Mouse (Mus musculus): Measurements from ENCODE around the gene Parva. TPM values are rescaled to one million over a fixed set of nuclear protein-coding genes. Genes with fewer than 3 reads are reported as not detected.

Gene Parva
- 95.6 and 108 TPM in 2 replicates for polyA plus RNA-seq (2015; fragmentation: Nextera tagmentation; extraction: Ambion mirVana)

- Histone ChIP-seq H3K4me2 (replicated peaks) (peak within 1 kb of the TSS; percentile 73), H3K27ac (peak within 1 kb of the TSS; percentile 99), H3K4me3 (peak within 1 kb of the TSS; percentile 77), H3K27me3 (no peaks in the 10 kb centered on the region), H3K4me1 (peaks cover 22% of the 10 kb centered on the region), H3K36me3 (peaks cover 3% of the 10 kb centered on the region; the same call in 1 of the 2 replicates), H3K9me3 (peaks cover 3% of the 10 kb centered on the region; the same call in 1 of the 2 replicates), H3K9ac (peak within 1 kb of the TSS; percentile 93)
- 1% methylated on average over 47 of the region's 49 CpGs for WGBS
- peak; percentile 80 for ATAC-seq (ENCODE audit: low FRiP score, low read depth)
Measured at GRCm38 (mm10) chr7:112427357-112428157, at the start of gene Parva. Parva (plus strand) TSS chr7:112427505.

GRCm38 (mm10) chr7:112378056-112378455 lies 49.2 kb upstream of the Parva start:
- 89% methylated on average over 5 of the region's 5 CpGs for WGBS
- no peaks in the 10 kb centered on the region for H3K27me3 ChIP-seq
- H3K27ac ChIP-seq, result no peak overlapping the region
- no peak overlapping the region for H3K9ac ChIP-seq
- H3K4me1 ChIP-seq, result peaks cover 14% of the 10 kb centered on the region
- ATAC-seq (ENCODE audit: low FRiP score, low read depth), result no peak
- no peak overlapping the region for H3K4me2 ChIP-seq (replicated peaks)
- no peaks in the 10 kb centered on the region for H3K36me3 ChIP-seq
- no peaks in the 10 kb centered on the region for H3K9me3 ChIP-seq
- no peak overlapping the region for H3K4me3 ChIP-seq

DNA sequence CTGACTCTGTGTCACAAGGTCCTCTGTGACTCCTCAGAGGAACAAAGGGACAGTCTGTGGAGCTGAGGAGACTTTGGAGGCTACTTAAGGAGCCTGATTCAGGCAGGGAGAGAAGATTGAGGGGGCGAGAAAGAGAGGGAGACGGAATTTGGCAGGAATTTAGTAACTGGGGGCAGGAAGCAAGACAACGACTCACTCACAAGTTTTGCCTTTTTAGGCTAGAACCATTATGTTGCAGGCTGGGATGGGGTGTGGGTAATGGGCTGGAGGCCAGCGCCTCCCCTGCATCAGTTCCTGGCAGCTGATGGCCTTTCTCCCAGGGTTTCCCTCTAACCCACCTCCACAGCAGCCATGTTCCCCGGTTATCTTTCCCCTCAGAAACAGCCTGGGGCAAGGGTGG lies 48.8 kb upstream of the Parva start:
- H3K4me1 ChIP-seq, result peaks cover 14% of the 10 kb centered on the region
- H3K9ac ChIP-seq, result no peak overlapping the region
- WGBS, result 75% methylated on average over 5 of the region's 5 CpGs
- H3K27ac ChIP-seq, result no peak overlapping the region
- no peaks in the 10 kb centered on the region for H3K9me3 ChIP-seq
- H3K4me2 ChIP-seq (replicated peaks), result no peak overlapping the region
- H3K4me3 ChIP-seq, result no peak overlapping the region
- H3K36me3 ChIP-seq, result no peaks in the 10 kb centered on the region
- H3K27me3 ChIP-seq, result no peaks in the 10 kb centered on the region
- no peak for ATAC-seq (ENCODE audit: low FRiP score, low read depth)

DNA sequence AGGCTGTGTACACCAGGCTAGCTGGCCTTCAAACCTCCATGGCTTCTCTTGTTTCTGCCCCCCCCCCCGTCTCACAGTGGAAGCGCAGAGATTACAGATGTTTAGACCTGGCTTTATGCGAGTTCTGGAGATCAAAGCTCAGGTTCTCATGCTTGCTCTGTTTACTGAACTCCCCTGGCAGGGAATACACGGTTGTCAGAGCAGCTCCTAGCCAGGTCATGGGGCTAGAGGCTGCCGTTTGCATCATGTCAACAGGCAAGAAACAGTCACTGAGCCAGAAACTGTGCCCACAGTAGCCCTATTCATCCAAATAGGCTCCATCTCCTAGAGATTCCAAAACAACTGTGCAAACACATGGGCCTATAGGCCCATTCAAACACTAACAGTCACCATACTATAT lies 40.8 kb upstream of the Parva start:
- Histone ChIP-seq H3K36me3 (no peaks in the 10 kb centered on the region), H3K27ac (no peak overlapping the region), H3K9me3 (no peaks in the 10 kb centered on the region), H3K27me3 (no peaks in the 10 kb centered on the region), H3K4me3 (no peak overlapping the region), H3K4me2 (replicated peaks) (no peak overlapping the region), H3K9ac (no peak overlapping the region), H3K4me1 (peaks cover 33% of the 10 kb centered on the region)
- ATAC-seq (ENCODE audit: low FRiP score, low read depth), result no peak
- 48% methylated on average over 5 of the region's 5 CpGs for WGBS

DNA sequence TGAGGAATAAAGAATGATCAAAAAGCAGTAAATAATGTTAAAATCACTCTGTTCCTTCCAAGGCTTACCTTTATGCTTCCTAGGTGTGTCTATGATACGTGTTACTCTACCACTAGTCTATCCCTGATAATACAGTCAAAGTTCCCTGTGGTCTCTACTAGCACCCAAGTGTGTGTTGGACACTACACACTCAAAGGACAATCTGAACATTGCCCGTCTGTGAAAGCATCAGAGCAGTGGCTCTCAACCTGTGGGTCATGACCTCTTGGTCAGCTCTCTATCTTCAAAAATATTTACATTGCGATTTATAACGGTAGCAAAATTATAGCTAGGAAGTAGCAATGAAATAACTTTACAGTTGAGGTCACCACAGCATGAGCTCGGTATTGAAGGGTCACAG lies 39.4 kb upstream of the Parva start:
- H3K4me1 ChIP-seq, result peaks cover 44% of the 10 kb centered on the region
- no peak overlapping the region for H3K4me3 ChIP-seq
- no peaks in the 10 kb centered on the region for H3K9me3 ChIP-seq
- H3K27me3 ChIP-seq, result no peaks in the 10 kb centered on the region
- H3K9ac ChIP-seq, result no peak overlapping the region
- H3K27ac ChIP-seq, result no peak overlapping the region
- ATAC-seq (ENCODE audit: low FRiP score, low read depth), result no peak
- 80% methylated on average over 5 of the region's 5 CpGs for WGBS
- H3K36me3 ChIP-seq, result no peaks in the 10 kb centered on the region
- H3K4me2 ChIP-seq (replicated peaks), result no peak overlapping the region

- H3K9ac ChIP-seq, result no peak overlapping the region
- no peak overlapping the region for H3K4me2 ChIP-seq (replicated peaks)
- ATAC-seq (ENCODE audit: low FRiP score, low read depth), result no peak
- no peaks in the 10 kb centered on the region for H3K9me3 ChIP-seq
- no peak overlapping the region for H3K27ac ChIP-seq
- no peaks in the 10 kb centered on the region for H3K27me3 ChIP-seq
- H3K4me1 ChIP-seq, result peaks cover 44% of the 10 kb centered on the region
- no peaks in the 10 kb centered on the region for H3K36me3 ChIP-seq
- H3K4me3 ChIP-seq, result no peak overlapping the region
- WGBS, result 85% methylated on average over 5 of the region's 5 CpGs
Measured at GRCm38 (mm10) chr7:112388363-112388875, 38.9 kb upstream of the Parva start.

- Histone ChIP-seq H3K9ac (no peak overlapping the region), H3K36me3 (no peaks in the 10 kb centered on the region), H3K27ac (peak overlapping the region; percentile 72), H3K9me3 (no peaks in the 10 kb centered on the region), H3K4me2 (replicated peaks) (peak overlapping the region; percentile 49), H3K4me1 (peaks cover 44% of the 10 kb centered on the region), H3K4me3 (no peak overlapping the region), H3K27me3 (no peaks in the 10 kb centered on the region)
- 20% methylated on average over 6 of the region's 6 CpGs for WGBS
- ATAC-seq (ENCODE audit: low FRiP score, low read depth), result no peak
Measured at GRCm38 (mm10) chr7:112389611-112390251, 37.6 kb upstream of the Parva start.

GRCm38 (mm10) chr7:112390252-112390936 lies 36.9 kb upstream of the Parva start:
- peak overlapping the region; percentile 49 for H3K4me2 ChIP-seq (replicated peaks)
- peaks cover 44% of the 10 kb centered on the region for H3K4me1 ChIP-seq
- H3K36me3 ChIP-seq, result no peaks in the 10 kb centered on the region
- H3K4me3 ChIP-seq, result no peak overlapping the region
- peak; percentile 62 for ATAC-seq (ENCODE audit: low FRiP score, low read depth)
- H3K27me3 ChIP-seq, result no peaks in the 10 kb centered on the region
- H3K9me3 ChIP-seq, result no peaks in the 10 kb centered on the region
- WGBS, result 8% methylated on average over 11 of the region's 11 CpGs
- H3K9ac ChIP-seq, result no peak overlapping the region
- peak overlapping the region; percentile 81 for H3K27ac ChIP-seq

DNA sequence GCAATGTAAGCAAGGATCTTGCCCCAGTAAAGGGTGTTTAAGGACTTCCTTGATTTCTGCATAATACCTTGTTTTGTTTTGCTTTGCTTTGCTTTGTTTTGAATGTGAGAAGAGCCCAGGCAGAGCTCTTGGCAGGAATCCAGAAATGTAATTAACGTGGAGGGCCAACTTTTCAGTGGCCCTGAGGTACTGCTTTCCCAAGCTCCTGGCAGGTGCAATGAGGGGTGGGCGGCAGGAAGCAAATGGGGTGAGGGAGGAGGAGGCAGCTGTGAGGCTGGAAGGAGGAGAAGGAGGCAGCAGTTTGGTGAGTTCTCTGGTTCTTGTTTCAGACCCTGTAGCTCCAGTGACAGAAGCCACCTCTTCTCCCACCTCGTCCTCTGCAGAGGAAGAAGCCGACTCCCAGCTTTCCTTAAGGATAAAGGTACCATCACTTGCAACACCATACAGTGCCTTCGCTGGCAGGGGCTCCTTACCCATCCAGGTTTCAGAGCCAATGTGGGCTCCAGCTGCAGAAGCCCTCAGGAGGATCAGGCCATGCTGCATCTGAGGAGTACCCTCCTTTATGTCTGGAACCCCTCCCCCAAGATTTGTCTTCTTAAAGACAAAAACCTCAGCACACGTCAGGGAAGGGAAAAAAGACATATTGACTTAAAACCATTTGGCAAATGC lies 36.2 kb upstream of the Parva start:
- no peaks in the 10 kb centered on the region for H3K9me3 ChIP-seq
- WGBS, result 14% methylated on average over 6 of the region's 6 CpGs
- H3K9ac ChIP-seq, result no peak overlapping the region; the same call in 1 of the 2 replicates
- H3K4me2 ChIP-seq (replicated peaks), result peak overlapping the region; percentile 49
- no peaks in the 10 kb centered on the region for H3K36me3 ChIP-seq
- H3K4me1 ChIP-seq, result peaks cover 49% of the 10 kb centered on the region
- H3K27me3 ChIP-seq, result no peaks in the 10 kb centered on the region
- H3K27ac ChIP-seq, result peak overlapping the region; percentile 81
- H3K4me3 ChIP-seq, result no peak overlapping the region
- ATAC-seq (ENCODE audit: low FRiP score, low read depth), result peak; percentile 75

- Histone ChIP-seq H3K4me3 (no peak overlapping the region), H3K36me3 (no peaks in the 10 kb centered on the region), H3K27me3 (no peaks in the 10 kb centered on the region), H3K4me2 (replicated peaks) (no peak overlapping the region), H3K9me3 (no peaks in the 10 kb centered on the region), H3K4me1 (peaks cover 6% of the 10 kb centered on the region), H3K27ac (no peak overlapping the region), H3K9ac (no peak overlapping the region)
- 89% methylated on average over 3 of the region's 3 CpGs for WGBS
- no peak for ATAC-seq (ENCODE audit: low FRiP score, low read depth)
Measured at GRCm38 (mm10) chr7:112397786-112398185, 29.5 kb upstream of the Parva start.

DNA sequence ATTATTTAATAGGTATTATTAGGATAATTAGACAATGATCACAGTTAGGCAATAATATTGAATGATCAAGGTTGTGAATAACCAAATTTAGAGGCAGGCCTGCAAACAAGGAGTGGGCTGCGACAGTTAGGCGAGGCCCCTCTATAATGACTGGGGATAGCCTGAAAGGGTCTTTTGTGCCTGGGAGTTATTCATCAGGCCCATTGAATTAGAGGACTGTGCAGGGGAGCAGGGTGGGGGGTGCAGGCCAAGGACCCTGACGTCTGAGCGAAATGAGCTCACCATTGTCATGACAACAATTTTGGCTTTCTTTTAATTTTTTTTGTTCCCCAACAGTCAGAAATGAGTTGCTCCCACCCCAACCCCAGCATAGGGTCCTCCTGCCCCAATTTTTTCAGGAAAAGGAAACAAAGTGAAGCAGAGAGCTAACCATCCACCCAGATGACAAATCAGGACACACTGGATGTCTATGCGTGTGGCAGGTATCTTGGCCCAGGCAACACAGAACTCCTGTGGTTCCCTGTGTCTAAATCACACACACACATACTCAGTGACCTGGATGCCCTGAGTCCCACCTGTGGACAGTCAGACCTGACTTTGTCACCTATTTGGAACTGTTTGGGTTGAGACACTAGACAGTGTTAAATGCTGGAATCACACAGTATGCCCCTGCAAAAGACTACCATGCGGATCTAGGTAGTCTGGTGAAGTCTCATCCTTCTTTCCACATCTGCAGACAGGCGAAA lies 27.7 kb upstream of the Parva start:
- Histone ChIP-seq H3K36me3 (no peaks in the 10 kb centered on the region), H3K4me3 (no peak overlapping the region), H3K9me3 (no peaks in the 10 kb centered on the region), H3K4me2 (replicated peaks) (no peak overlapping the region), H3K27ac (no peak overlapping the region), H3K4me1 (peaks cover 6% of the 10 kb centered on the region), H3K9ac (no peak overlapping the region), H3K27me3 (no peaks in the 10 kb centered on the region)
- WGBS, result 71% methylated on average over 7 of the region's 7 CpGs
- ATAC-seq (ENCODE audit: low FRiP score, low read depth), result no peak

Data from limb, embryonic 13.5 days (tissue).